Mouse (Mus musculus): ENCODE measurements at regions not wholly inside any gene's neighbourhood (a gene's known extent, or its start where the extent isn't known, plus 50 kb on each side); places are given as distances from the start of the nearest gene placed in this dataset.

- DNase-seq (ENCODE audit: low spot score), result no peak
These were observed 114.7 kb upstream of the Sp4 start for GRCm38 (mm10) chr12:118415956-118416355.

- no peak for DNase-seq (ENCODE audit: low spot score)
These were observed 110.7 kb upstream of the Sp4 start for GRCm38 (mm10) chr12:118411767-118412430.

- no peak for DNase-seq (ENCODE audit: low spot score)
These were observed 109.7 kb upstream of the Sp4 start for GRCm38 (mm10) chr12:118410917-118411316.

GRCm38 (mm10) chr12:118405135-118405534 is 103.9 kb upstream of the Sp4 start:
- DNase-seq (ENCODE audit: low spot score), result no peak

GRCm38 (mm10) chr12:118404171-118404570 is 102.9 kb upstream of the Sp4 start:
- no peak for DNase-seq (ENCODE audit: low spot score)

- no peak for DNase-seq (ENCODE audit: low spot score)
These were observed 102.4 kb upstream of the Sp4 start for GRCm38 (mm10) chr12:118403519-118404087.

- no peak for DNase-seq (ENCODE audit: low spot score)
These were observed 100.1 kb upstream of the Sp4 start for GRCm38 (mm10) chr12:118401377-118401776.

- DNase-seq (ENCODE audit: low spot score), result no peak
These were observed 90.4 kb upstream of the Sp4 start for GRCm38 (mm10) chr12:118391654-118392053.

- no peak for DNase-seq (ENCODE audit: low spot score)
These were observed 79.8 kb upstream of the Sp4 start for GRCm38 (mm10) chr12:118381013-118381412.

GRCm38 (mm10) chr12:118377898-118378297 is 76.7 kb upstream of the Sp4 start:
- DNase-seq (ENCODE audit: low spot score), result no peak

GRCm38 (mm10) chr12:118376521-118377493 is 75.6 kb upstream of the Sp4 start:
- DNase-seq (ENCODE audit: low spot score), result no peak

- no peak for DNase-seq (ENCODE audit: low spot score)
These were observed 72.0 kb upstream of the Sp4 start for GRCm38 (mm10) chr12:118373250-118373649.

GRCm38 (mm10) chr12:118371905-118372304 is 70.7 kb upstream of the Sp4 start:
- DNase-seq (ENCODE audit: low spot score), result no peak

- DNase-seq (ENCODE audit: low spot score), result no peak
These were observed 66.3 kb upstream of the Sp4 start for GRCm38 (mm10) chr12:118367307-118368076.

- DNase-seq (ENCODE audit: low spot score), result no peak
These were observed 51.6 kb upstream of the Sp4 start for GRCm38 (mm10) chr12:118352866-118353265.

- DNase-seq (ENCODE audit: low spot score), result no peak
These were observed 50.2 kb upstream of the Sp4 start for GRCm38 (mm10) chr12:118351421-118351820.
